Mouse (Mus musculus) brain, embryonic 14.5 days (tissue): ENCODE results near the gene En1.

ENCODE experiments used
- CTCF ChIP-seq: fragments of 200-500 bp; IDR thresholded peaks from 2 replicates; pipeline ENCODE4 v1.5.1; 2012; ENCODE audit warnings: inconsistent platforms, mild to moderate bottlenecking, moderate library complexity, borderline replicate concordance; ENCODE audit not compliant: insufficient read depth, insufficient read length; ENCODE audit errors: extremely low read depth
- POLR2A ChIP-seq: fragments of 200-500 bp; IDR thresholded peaks from 2 replicates; pipeline ENCODE4 v1.6.1; 2012; ENCODE audit warnings: mild to moderate bottlenecking, inconsistent platforms, borderline replicate concordance; ENCODE audit not compliant: poor library complexity, insufficient read depth, insufficient read length, severe bottlenecking; ENCODE audit errors: extremely low read depth

DNA sequence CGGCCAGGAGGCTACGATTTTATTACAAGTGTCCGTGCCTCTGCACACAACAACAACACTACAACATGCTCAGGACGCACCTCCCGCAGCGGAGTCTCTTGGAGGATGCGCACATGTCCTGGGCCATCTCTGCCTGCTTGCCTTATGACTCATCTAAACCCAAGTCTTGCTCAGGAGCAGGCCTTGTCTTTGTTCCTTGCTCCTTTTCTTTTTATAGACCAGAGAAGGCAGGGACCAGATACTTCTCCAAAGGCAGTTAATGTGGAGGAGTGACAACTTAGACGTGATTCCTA, 2.9 kb downstream of the En1 start:
- TF ChIP-seq CTCF = no peak
- no peak for TF ChIP-seq POLR2A
